Mouse (Mus musculus) thymus, adult 18-20 months (tissue): ENCODE results near the gene Grap.
"Not testable (repeated sequence)": the region's sequence is repeated elsewhere in the genome, so short reads cannot be mapped to it uniquely, and the experiment has no call there.

Source experiments
- DNase-seq, 2 experiments: peaks; one replicate each; pipeline ENCODE4 v3.0.0; 2022; ENCODE audit warnings: mixed read lengths in 2 of 2

The Grap gene

DNA sequence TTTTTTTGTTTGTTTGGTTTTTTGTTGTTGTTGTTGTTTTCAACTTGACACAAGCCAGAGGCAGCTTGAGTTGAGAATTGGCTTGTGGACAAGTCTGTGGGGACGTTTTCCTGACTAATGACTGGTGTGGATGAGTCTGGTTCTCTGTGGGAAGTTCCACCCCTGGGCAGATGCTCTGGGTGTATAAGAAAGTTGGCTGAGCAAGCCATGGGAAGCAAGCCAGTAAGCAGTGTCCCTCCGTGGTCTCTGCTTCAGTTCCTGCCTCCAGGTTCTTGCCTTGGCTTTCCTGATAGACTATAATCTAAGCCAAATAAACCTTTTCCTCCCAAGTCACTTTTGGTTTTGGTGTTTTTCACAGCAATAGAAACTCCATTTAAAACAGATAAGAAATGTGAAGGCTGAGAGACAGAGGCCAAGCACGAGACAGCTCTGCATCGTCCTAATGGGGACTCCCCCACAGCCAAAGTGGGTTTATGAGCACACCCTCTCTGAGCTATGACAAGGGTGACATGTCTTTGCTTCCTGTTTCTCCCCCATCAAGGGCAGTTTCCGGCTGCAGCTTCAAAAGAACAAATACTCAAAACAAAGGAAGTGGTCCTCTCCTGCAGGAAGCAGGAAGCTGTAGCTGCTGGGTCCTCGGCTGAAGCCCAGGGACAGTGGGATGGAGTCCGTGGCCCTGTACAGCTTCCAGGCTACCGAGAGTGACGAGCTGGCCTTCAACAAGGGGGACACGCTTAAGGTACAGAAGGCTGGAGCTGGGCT, at the start of gene Grap:
Grap (plus strand) TSS at position 580 of the 762 bp plus-strand sequence.
- DNase-seq, result peak; percentile 64 to 83

DNA sequence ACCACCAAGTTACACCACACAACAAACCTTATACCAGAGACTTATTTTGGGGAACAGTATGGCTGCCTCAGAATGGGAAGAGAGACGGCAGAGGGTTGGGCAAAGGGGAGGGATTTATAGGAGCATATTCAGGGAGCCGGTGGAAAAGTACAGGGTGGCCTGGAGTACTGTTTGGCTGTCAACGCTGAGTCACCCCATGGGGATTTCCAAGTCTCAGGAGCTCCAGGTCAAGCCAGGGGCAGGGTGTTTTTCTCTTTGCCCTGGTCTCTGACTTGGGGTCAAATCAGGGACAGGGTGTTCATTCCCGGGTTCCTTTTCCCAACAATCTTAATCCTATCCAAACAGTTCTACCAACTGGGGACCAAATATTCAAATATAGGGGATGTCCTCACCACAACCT, 45.0 kb upstream of the Grap start:
- no peak for DNase-seq

DNA sequence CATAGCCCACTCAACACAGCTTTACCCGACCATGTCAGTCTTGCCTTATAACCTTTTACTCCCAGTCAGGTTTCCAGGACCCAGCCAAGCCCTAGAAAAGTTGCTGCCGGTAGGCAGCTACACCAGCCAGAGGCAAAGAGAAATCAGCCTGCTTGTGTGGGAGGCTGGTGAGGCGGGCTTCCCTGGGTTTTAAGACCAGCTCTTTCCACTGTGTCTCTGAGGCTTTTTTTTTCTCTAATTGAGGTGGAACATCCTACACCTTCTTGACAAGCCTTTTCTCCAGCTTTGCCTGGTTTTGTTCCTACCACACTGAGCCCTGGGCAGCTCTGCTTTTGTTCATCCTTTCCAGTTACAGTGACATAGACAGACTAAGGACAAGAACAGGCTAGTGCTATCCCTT, 41.9 kb upstream of the Grap start:
- no peak for DNase-seq

DNA sequence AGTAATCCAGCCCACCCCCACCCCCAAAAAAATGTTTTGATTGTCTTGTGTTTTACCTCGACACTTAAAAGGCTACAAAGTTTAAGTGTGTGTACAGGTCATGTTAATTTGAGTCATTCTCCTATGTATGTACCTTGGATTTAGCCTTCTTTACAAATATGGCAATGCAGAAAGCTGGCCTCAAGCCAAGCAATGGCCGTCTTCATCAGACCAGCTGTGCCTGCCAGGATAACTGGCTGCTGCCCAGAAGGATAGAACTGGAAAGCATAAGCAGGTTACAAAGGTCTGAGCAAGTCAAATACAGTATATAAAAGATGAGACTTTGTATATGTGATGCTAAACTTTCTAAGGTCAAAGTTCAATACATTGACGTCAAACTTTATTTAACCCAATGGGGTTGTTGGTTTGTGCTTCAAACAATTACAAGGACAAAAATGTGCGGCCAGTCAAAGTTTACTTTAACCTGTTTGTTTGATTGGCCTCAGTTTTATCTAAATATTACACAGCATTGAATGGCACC, 40.9 kb upstream of the Grap start:
- DNase-seq, result no peak

DNA sequence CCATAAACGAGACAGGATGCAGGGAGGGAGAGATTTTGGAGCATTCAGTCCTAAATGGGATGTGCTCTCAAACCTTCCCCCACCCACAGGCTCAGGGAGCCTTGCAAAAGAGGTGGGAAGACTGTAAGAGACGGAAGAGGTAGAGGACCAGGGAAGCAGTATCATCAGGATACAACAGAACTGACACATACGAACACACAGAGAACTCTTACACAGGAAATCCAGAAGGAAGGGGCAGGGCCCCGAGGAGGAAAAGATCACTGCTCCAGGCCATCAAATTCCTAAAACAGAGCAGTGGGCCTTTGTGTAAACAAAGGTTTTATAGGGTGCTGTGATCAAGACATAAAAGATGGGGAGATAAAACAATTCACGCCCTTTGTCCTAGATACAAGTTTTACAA, 38.7 kb upstream of the Grap start:
- DNase-seq, result no peak

DNA sequence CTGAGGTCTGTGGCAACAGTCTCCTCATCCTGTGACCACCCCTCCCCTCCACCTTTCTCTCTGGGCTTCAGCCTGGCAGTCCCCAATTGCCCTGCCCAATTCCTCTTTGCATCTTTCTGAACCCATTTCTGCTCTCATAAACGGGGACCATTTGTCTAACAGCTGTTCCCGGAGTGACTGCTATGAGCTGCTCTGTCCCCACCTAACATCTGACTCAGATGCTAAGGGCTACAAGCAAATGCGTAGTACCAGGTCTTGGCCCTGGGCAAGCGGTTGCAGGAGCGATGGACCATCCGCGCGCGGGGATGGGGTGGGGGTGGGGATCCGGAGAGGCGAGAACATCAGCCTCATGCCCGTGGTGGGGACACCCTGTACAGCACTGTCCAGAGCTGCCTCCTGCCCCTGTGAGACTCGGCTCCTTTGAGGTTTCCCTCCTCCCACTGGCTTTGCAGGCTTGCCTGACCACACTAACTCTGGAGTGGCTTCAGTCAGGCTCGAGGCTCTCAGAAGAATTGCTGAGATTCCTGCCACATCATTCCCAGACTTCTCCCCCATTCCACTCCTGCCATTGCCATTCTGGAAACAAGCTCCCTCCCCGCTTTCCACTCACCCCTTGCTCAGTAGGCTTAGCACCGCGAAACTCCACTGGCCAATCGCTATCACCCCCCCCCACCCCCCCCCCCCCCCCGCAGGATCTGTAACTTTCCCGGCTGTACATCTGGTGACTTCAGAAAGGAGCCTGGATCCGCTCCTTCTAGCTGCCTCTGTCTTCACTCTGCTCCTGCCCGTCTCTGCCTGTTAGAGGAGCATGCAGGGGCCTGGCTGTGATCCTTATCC, 37.2 kb upstream of the Grap start:
- DNase-seq, result no peak

DNA sequence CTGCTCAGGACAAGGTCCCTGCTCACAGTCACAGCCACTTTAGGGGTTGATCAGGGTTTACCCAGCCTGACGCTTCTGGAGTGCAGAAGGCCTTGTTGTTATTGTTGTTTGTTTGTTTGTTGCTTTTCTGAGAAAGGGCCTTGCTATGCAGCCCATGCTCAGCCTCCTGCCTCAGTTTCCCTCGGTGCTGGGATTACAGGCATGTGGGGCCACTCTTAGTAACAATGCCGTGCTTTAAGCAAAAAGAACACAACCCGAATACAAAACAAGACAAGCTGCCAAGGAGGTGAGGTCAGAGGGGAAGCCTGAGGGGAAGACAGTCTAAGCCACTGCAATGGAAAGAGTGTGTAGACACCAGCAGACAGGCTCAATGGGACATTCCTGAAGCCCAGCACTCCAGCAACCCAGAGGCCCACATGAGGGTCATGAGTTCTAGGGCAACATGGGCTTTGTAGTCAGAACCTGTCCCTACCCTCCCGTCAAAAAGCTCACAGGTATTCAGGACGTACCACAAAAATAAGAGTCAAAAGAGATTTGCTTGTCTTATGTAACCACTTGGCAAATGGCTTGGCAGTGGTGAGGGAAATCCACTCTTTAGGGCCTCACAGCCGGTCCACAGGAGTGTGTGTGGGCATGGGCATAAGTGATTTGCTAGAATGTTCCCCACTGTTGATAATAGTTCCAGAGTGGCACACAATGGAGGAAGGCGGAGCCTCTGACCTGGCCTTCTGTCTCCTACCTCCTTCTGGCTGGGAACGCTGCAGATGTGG, 36.4 kb upstream of the Grap start:
- DNase-seq, result no peak

DNA sequence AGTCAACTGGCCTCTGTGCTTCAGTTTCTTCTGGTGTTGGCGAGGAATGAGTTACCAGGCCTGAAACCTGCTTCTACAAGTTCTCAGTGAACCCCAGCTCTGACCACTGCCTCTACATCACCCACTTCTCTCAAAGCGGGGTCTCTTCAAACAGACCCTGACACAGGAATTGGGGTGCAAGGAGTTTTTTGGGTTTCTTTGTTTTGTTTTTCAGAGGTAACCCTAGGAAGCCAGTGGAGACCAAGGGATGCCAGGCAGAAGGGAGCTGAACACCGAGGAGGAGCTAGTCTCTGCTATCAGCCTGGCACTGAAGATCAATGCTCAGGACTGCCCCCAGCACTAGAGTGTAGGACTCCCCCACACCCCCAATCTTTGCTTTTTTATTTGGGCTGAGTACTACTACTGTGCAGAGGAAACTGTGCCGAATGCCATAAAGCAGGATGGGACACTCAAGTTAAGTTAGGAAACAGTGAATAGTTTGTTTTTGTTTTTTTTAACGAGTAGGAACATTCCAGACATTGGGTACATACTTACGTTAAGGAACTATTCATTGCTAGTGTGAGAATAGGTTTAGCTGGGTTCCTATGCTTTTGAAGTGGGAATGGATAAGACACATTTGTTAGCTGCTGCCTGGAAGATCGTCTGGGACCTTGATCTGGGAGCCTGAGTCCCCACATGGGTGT, 35.6 kb upstream of the Grap start:
- no peak for DNase-seq

DNA sequence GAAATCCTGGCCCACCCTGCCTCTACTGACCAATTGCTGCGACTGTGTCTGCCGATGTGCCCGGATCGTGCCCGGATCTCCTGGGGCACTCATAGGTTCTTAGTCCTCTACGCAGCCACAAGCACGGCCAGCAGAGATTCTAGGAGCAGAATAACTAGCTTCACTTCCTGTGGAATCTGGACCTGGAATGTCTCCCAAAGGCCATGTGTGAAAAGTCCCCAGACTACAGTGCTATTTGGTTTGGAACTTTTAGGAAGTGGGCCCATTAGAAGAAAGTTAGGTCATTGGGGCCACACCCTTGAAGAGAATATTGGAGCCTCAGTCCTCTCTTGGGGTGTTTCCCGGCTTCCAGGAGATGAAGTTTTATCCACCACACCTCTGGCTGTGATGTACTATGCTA, 34.9 kb upstream of the Grap start:
- DNase-seq, result no peak

DNA sequence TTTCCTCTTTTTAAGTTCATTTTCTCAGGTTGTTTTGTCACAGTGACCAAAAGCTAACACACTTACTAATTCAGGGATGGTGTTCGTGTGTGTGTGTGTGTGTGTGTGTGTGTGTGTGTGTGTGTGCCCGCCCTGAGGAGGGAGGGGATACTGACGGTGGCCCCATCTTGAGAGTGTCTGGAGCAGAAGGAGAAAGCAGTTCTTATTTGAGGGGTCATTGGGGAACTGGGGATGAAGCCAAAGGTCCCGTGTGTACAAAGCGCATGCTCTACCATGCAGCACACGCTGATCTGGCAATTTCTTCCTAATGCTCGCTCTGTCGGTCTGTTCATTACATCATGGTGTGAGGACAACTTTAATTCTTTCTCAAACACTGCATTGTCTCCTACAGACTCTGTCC, 34.5 kb upstream of the Grap start:
- DNase-seq, result no peak

DNA sequence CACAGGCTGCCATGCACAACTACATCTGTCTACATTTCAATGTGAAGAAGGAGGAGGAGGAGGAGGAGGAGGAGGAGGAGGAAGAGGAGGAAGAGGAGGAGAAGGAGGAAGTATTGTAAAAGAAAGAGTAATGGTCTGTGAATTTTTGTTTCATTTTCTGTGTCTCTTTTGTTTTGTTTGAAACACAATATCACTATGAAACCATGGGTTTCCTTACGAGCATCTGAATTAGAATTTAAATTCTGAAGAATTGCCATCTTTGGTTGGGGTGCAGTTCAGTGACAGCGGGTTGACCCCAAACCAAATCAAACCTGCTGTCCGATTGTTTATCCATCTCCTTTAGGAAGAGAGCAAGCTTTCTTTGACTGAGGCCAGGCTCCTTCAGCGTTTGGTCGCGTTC, 33.7 kb upstream of the Grap start:
- DNase-seq, result no peak

DNA sequence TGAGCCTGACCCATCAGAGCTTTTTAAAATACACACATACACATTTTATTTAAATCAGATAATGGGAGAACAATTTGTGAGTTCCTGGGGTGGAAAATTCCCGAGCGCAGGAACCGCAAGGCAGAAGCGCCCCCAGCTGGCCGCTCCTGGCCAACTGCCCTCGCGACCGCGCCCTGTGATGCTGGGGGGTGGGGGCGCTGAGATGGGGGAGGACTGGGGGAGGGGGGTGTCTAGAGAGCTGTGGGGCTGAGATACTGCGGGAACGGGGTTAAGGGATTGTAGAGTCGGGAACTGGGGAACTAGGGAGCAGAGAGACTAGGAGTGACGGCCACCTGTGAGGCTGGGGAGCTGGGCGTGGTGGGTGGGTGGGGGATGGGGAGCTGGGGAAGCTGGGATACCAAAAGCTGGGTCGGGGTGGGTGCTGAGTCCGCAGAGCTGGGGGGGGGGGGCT, 33.2 kb upstream of the Grap start:
- DNase-seq, result no peak

DNA sequence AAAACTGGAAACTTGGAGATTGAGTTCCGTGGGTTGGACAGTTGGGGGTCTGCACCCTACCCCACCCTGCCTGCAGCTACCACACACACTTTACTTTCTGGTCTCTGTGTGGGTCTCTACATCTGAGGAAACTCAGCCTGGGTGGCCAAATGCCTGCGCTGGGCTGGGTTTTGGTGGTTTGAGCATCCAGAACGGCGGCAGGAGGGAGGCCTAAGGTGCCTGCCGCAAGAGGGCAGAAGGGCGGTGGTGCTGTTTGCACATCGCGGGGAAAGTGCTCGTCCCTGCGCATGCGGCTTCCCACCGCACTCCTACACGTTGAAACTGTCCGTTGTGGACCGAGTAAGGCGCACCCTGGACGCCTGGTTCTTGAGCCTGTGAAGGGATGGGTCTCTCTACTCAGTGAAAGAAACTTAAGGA, 32.8 kb upstream of the Grap start:
- DNase-seq, result peak; percentile 16 to 20

DNA sequence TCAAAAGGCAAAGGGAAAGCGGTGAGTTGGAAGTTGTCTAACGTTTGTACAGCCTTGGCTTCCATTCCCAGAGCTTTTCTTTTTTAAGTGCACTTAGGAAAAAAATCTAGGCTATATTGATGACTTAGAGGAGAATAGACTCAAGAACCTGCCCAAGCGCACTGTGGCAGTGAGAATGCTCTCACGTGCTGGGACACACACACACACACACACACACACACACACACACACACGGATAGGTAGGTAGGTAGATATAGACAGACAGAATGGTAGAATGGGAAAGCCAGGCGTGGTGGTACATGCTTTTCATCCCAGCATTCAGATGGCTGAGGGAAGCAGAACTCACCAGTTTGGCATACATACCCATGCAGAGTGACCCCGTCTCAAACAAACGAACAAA, 32.3 kb upstream of the Grap start:
- DNase-seq, result no peak

DNA sequence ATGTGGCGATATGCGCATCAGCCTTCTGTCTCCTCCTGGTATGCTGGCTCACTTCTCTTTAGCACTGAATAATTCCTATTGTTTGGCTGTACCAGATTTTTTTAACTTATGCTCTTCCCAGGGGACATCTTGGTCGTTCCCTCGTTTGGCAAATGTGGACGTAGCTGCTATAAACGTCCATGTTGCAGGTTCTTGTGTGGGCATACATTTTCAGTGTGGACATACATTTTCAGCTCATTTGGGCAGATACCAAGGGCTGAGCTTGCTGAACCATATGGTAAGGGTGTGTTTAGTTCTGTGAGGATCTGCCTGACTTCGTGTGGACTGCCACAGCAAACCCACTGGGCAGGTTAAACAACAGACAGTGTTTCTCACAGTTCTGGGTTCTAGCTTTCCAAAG, 27.9 kb upstream of the Grap start:
- no peak for DNase-seq

DNA sequence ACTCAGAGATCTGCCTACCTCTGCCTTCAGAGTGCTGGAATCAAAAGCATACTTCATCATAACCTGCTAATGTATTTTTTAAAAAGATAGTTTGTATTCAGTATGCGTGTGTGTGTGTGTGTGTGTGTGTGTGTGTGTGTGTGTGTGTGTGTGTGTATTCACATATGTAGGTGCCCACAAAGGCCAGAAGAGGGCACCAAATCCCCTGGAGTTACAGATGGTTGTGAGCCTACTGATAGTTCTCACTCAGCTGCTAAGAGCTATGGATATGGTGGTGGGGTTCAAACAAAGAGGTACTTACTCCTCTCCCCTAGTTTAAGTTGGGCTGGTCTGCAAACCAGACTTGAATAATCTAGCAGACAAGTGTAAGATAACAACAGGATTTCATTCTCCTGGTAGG, 26.6 kb upstream of the Grap start:
- DNase-seq, result no peak

DNA sequence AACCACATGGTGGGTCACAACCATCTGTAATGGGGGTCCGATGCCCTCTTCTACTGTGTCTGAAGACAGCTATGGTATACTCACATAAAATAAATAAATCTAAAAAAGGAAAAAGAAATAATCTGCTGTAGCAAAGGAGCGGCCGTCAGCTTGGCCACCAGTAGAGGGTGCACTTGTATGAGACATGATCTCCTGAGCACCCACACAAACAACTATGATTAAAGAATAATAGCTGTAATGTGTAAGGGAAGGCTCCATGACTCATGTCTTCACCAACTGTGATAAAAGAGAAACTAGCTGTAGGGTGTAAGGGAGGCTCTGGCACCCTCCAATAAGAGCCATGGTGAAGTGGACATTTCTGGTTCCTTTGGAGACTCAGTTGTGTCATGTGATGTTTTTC, 23.4 kb upstream of the Grap start:
- DNase-seq, result no peak

DNA sequence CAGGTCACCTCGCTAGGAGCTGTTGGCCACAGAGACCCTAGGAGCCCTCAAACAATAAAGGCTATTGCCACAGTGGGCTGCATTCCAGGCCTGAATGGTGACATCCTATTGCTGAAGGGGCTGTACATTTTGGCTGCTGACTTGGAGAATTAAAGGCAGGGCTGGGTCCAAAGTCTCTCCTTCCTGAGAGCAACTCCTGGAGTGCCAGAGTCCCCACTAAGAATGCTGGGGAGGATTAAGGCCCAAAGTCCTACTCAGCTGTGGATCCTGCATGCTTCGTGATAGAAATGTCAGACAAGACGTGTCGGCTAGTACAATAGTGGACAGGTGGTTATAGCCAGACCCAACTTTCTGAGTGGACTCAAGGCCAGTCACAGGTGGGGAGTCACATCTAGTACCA, 16.8 kb upstream of the Grap start:
- not testable (repeated sequence) for DNase-seq

DNA sequence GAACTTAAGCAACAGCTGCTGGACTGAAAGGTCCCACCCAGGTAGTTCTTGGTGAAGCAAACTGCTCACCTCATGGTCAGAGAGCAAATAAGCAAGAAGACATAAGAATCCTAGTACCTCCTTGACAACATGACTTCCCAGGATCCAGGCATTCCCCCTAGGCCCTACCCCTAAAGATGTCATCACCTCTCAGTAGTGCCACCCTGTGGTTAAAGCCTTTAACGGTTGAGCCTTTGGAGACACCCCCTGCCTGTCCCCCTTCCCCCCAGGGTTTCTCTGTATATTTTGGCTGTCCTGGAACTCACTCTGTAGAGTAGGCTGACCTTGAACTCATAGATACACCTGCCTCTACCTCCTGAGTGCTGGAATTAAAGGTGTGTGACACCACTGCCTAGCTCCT, 15.7 kb upstream of the Grap start:
- no peak for DNase-seq

DNA sequence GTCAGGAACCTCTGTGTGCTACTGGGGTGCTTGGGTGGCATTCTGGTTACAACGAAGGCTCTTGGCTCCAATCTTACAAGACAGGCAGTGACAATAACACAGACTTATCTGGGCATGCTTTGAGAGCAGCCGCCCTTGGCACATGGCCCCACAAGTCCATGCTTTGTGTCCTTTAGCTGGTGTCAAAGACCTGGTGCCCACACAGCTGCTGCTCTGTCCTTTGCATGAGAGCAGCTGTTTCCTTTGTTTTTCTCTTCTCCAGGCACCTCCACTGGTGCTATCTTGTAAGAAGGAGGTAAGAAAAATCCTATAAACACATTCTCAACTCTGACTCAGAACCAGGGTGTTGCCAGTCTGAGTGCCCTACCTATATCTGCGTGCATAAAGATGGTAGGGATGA, 15.2 kb upstream of the Grap start:
- no peak for DNase-seq

DNA sequence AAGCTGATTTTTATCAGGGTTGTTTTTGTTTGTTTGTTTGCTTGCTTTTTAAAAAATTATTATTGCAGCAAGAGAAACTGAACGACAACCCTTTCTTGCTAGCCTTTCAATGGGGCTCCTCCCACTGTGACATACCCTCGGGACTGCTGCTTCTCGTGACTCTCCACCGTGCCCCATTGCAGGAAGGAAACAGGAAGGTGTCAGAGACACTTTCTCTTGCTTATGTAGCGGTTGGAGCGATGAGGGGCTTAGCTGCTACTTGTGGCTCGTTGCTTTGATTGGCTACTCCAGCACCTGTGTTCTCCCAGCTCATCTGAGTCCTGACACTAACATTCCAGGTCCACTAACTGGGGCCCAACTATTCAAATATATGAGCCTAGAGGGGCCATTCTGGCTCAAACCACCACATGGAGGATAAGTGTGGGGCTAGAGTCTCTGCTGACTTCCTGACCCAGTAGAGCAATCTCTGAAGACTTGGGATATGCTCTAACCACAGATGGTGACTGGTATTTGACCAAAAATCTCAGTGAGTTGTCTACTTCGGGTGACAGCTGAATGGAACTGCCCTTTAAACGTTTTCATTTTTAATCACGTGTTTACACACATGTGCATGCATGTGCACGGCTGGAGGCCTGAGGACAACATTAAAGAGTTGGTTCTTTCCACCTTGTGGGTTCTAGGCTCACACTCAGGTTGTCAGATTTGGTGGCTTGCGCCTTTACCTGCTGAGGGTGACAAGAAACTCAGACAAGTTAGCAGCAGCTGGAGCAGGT, 14.1 kb upstream of the Grap start:
- peak in 1 of 2 experiments; percentile 47 for DNase-seq
